Mouse (Mus musculus) limb, embryonic 11.5 days (tissue): ENCODE measurements around the gene Lysmd2. TPM values are rescaled to one million over a fixed set of nuclear protein-coding genes. Genes with fewer than 3 reads are reported as not detected.
"Not testable (repeated sequence)": the region's sequence is repeated elsewhere in the genome, so short reads cannot be mapped to it uniquely, and the experiment has no call there.

Source experiments
- ATAC-seq: fragments of 200-750 bp; cut with Nextera tagmentation; 2 replicates; pipeline ENCODE4 v1.8.0; 2017; ENCODE audit warnings: low read depth; ENCODE audit not compliant: insufficient number of reproducible peaks, low FRiP score, low TSS enrichment
- DNase-seq: peaks from one replicate; pipeline ENCODE4 v3.0.0-alpha.2; 2015; ENCODE audit warnings: low spot score
- H3K27ac ChIP-seq: fragments of 300-500 bp; sonication (generic); replicated peaks from 2 replicates; pipeline ENCODE4 v1.5.1; 2014; ENCODE audit warnings: low read depth, mild to moderate bottlenecking, low read length
- H3K27me3 ChIP-seq: fragments of 300-500 bp; sonication (generic); 2 replicates; pipeline ENCODE4 v1.6.1; 2014; ENCODE audit warnings: mild to moderate bottlenecking, low read length, mixed read lengths; ENCODE audit not compliant: control insufficient read depth, insufficient read depth
- H3K36me3 ChIP-seq: fragments of 300-500 bp; sonication (generic); 2 replicates; pipeline ENCODE4 v1.6.1; 2014; ENCODE audit warnings: mild to moderate bottlenecking, low read length, moderate library complexity, mixed read lengths; ENCODE audit not compliant: control insufficient read depth, insufficient read depth
- H3K4me1 ChIP-seq: fragments of 300-500 bp; sonication (generic); 2 replicates; pipeline ENCODE4 v1.6.1; 2014; ENCODE audit warnings: low read length, mixed read lengths; ENCODE audit not compliant: control insufficient read depth, insufficient read depth
- H3K4me2 ChIP-seq: fragments of 300-500 bp; sonication (generic); 2 replicates; pipeline ENCODE4 v1.6.1; 2014; ENCODE audit warnings: low read depth, mild to moderate bottlenecking, moderate library complexity; ENCODE audit not compliant: severe bottlenecking
- H3K4me3 ChIP-seq: fragments of 300-500 bp; sonication (generic); 2 replicates; pipeline ENCODE4 v1.5.1; 2014; ENCODE audit warnings: low read depth, low read length
- H3K9ac ChIP-seq: fragments of 300-500 bp; sonication (generic); 2 replicates; pipeline ENCODE4 v1.6.1; 2014; ENCODE audit warnings: mild to moderate bottlenecking, low read length
- H3K9me3 ChIP-seq: fragments of 300-500 bp; sonication (generic); 2 replicates; pipeline ENCODE4 v1.6.1; 2016; ENCODE audit warnings: low read length; ENCODE audit not compliant: control insufficient read depth
- WGBS: fragments of 180-500 bp; shearing (Covaris S2); extraction: QIAGEN DNeasy Blood & Tissue Kit; methylation state at CpG from one replicate; pipeline ENCODE4 v1.1.7; 2014; 5-methylcytosine and 5-hydroxymethylcytosine counted together
- polyA plus RNA-seq: library from polyadenylated mRNA; unstranded; fragments of >200 nt; fragmentation: Nextera tagmentation; extraction: Ambion mirVana; gene quantifications from 2 replicates; pipeline ENCODE4 v1.2.1, GENCODE M21; 2014

Gene Lysmd2
- polyA plus RNA-seq, 1 experiment from 2014 or later = 21.6 TPM

- Histone ChIP-seq H3K9ac (no peak overlapping the region), H3K27ac (no peak overlapping the region), H3K4me1 (no peaks in the 10 kb centered on the region), H3K4me2 (no peak overlapping the region), H3K9me3 (no peaks in the 10 kb centered on the region), H3K4me3 (no peak overlapping the region), H3K36me3 (no peaks in the 10 kb centered on the region), H3K27me3 (no peaks in the 10 kb centered on the region)
- DNase-seq (no peak), ATAC-seq (no peak)
- WGBS = 88% methylated on average over 4 of the region's 4 CpGs
These were observed 8.7 kb downstream of the Lysmd2 start for GRCm38 (mm10) chr9:75634226-75634625.

DNA sequence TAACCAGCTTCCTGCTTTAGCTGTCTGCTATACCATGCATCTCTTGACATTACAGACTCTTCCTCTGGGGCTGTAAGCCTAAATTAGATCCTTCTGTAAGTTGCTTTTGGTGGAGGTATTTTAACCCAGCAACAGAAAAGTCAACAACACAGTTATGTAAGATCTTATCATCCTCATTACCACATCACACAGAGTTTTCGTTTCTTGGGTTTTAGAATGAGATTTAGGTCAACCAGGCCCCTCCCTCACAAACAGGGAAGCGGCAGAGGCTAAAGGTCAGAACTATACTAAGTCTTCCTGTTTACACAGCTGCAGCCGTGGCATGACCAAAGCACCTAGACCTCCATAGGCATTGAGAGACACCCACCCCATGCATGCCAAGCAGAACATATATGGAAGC lies 19.9 kb downstream of the Lysmd2 start:
- no peaks in the 10 kb centered on the region for H3K36me3 ChIP-seq
- DNase-seq (no peak), ATAC-seq (no peak)
- 58% methylated on average over 3 of the region's 3 CpGs for WGBS
- no peak overlapping the region for H3K27ac ChIP-seq
- no peak overlapping the region for H3K9ac ChIP-seq
- H3K27me3 ChIP-seq = no peaks in the 10 kb centered on the region
- no peaks in the 10 kb centered on the region for H3K9me3 ChIP-seq
- no peak overlapping the region for H3K4me2 ChIP-seq
- no peaks in the 10 kb centered on the region for H3K4me1 ChIP-seq
- H3K4me3 ChIP-seq = no peak overlapping the region

DNA sequence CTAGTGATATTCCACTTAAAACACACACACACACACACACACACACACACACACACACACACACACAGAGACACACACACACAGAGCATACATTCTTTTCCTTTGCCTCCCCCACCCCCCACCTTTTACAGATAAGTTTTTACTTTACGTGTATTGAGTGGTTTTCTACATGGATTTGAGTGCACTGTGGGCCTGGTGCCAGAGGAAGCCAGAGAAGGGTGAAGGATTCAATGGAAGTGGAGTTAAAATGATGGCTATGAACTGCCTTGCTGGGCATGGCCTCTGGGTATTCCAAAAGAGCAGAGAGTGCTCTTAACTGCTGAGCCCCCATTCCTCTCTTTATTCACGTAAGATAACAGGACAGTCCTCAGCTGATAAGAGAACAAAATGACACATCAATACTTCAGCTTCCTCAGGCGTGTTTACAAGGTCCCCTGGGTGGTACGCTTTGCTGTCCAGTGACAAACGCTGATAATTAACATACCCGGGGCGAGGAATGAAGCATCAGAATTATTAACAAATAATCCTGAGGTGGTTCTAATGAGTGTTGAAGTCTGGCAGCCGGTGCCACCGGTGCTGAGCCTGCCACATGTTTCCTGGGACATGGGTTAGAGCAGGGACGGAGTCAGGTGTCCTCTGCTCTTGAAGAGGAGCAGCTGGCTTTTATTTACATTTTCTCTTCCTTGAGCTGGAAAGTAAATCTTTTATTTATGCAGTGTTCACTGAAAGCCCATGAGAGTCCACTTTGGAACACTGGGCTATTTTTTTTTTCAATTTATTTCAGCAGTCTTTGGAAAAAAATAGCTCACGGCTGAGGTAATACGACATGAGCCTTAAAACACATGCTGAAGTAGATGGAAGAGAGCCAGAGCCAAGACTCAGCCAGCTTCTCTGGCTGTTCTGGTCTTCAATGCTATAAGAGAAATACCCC lies 28.7 kb downstream of the Lysmd2 start:
- Histone ChIP-seq H3K36me3 (no peaks in the 10 kb centered on the region), H3K27me3 (no peaks in the 10 kb centered on the region), H3K4me1 (no peaks in the 10 kb centered on the region), H3K27ac (no peak overlapping the region), H3K9ac (no peak overlapping the region), H3K4me2 (no peak overlapping the region), H3K9me3 (no peaks in the 10 kb centered on the region), H3K4me3 (no peak overlapping the region)
- 54% methylated on average over 12 of the region's 12 CpGs for WGBS
- ATAC-seq (no peak; the same call in 1 of the 2 replicates), DNase-seq (no peak)

DNA sequence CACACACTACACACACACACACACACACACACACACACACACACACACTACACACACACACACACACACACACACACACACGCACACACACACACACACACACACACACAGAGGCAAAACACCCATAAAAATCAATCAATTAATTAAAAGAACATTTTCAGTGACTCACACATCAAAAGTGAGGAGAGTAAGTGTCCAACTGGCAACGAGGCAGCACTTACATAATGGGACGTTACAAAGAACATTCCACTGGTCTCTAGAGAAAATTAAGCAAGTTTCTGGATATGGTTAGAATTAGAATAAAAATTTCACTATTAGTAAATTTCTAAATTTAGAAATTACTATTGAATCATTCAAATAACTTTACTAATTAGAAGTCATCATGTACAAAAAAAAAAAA lies 30.9 kb downstream of the Lysmd2 start:
- H3K27ac ChIP-seq, DNase-seq, H3K36me3 ChIP-seq, H3K9ac ChIP-seq, H3K27me3 ChIP-seq, H3K9me3 ChIP-seq, H3K4me2 ChIP-seq, H3K4me1 ChIP-seq, ATAC-seq, H3K4me3 ChIP-seq: not testable (repeated sequence)
- WGBS = 77% methylated on average over 3 of the region's 3 CpGs

DNA sequence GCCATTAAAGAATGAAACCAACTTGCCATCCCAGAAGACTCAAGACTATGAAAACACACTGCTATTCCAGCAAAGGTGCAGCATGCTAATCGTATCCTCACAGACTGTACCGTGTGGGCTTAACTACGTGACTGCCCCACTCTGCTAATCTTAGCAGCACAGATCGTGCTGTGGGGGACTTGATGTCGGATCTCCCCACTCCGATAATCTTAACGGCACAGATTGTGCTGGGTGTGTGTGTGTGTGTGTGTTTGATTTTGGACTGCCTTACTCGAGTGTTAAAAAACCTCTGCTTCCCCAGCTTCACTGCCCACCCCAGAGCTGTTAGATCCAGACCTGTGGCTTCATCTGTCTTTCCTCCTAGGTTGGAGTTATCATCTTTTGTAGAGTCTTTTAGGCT lies 35.4 kb downstream of the Lysmd2 start:
- 91% methylated on average over 8 of the region's 8 CpGs for WGBS
- no peaks in the 10 kb centered on the region for H3K4me1 ChIP-seq
- H3K36me3 ChIP-seq = no peaks in the 10 kb centered on the region
- no peaks in the 10 kb centered on the region for H3K9me3 ChIP-seq
- H3K27me3 ChIP-seq = no peaks in the 10 kb centered on the region
- H3K4me3 ChIP-seq = no peak overlapping the region
- no peak overlapping the region for H3K4me2 ChIP-seq
- DNase-seq (no peak), ATAC-seq (no peak)
- no peak overlapping the region for H3K9ac ChIP-seq
- no peak overlapping the region for H3K27ac ChIP-seq

- no peak overlapping the region for H3K27ac ChIP-seq
- no peak overlapping the region for H3K4me2 ChIP-seq
- no peaks in the 10 kb centered on the region for H3K4me1 ChIP-seq
- no peaks in the 10 kb centered on the region for H3K9me3 ChIP-seq
- H3K27me3 ChIP-seq = no peaks in the 10 kb centered on the region
- H3K36me3 ChIP-seq = no peaks in the 10 kb centered on the region
- DNase-seq = no peak
- no peak overlapping the region for H3K9ac ChIP-seq
- no peak for ATAC-seq
- WGBS = 74% methylated on average over 6 of the region's 6 CpGs
- H3K4me3 ChIP-seq = no peak overlapping the region
These were observed 39.8 kb downstream of the Lysmd2 start for GRCm38 (mm10) chr9:75665364-75665763.

GRCm38 (mm10) chr9:75666612-75667011 lies 41.1 kb downstream of the Lysmd2 start:
- no peak overlapping the region for H3K4me3 ChIP-seq
- no peaks in the 10 kb centered on the region for H3K9me3 ChIP-seq
- 77% methylated on average over 5 of the region's 5 CpGs for WGBS
- no peak overlapping the region for H3K9ac ChIP-seq
- no peaks in the 10 kb centered on the region for H3K36me3 ChIP-seq
- no peak overlapping the region for H3K4me2 ChIP-seq
- H3K27me3 ChIP-seq = no peaks in the 10 kb centered on the region
- no peak for ATAC-seq
- H3K4me1 ChIP-seq = no peaks in the 10 kb centered on the region
- no peak for DNase-seq
- no peak overlapping the region for H3K27ac ChIP-seq

DNA sequence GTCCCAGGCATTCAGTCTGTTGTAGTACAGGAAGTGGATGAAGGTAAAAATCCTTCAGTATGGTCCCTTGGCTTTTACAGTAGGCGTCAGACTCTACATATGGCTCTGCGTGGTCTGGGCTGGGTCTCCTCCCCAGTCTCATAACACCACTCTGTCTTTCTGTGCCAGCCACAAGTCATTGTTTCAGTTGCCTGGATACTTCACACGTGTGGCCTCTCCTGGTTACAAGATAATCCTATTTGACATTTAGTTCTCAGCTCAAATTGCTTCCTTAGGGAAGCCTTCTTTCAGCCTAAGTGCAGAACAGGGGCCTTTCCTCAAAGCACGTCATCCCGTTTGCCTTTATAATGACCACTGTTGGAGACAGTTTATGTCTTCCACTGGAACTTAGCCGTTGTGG lies 47.2 kb downstream of the Lysmd2 start:
- H3K36me3 ChIP-seq = no peaks in the 10 kb centered on the region
- DNase-seq = no peak
- ATAC-seq = no peak

More for the DNA sequence above, 47.2 kb downstream of the Lysmd2 start:
- no peak overlapping the region for H3K27ac ChIP-seq
- no peak overlapping the region for H3K4me3 ChIP-seq
- H3K27me3 ChIP-seq = no peaks in the 10 kb centered on the region
- no peaks in the 10 kb centered on the region for H3K4me1 ChIP-seq
- 83% methylated on average over 6 of the region's 6 CpGs for WGBS
- no peak overlapping the region for H3K9ac ChIP-seq
- no peaks in the 10 kb centered on the region for H3K9me3 ChIP-seq
- H3K4me2 ChIP-seq = no peak overlapping the region
